Mouse (Mus musculus) heart, postnatal 0 days (tissue): ENCODE measurements around the gene Osmr. TPM values are rescaled to one million over a fixed set of nuclear protein-coding genes. Genes with fewer than 3 reads are reported as not detected.

Experiments
- ATAC-seq: fragments of 200-750 bp; cut with Nextera tagmentation; 2 replicates; pipeline ENCODE4 v1.8.0; 2017; ENCODE audit warnings: low read depth, moderate number of reproducible peaks, moderate library complexity; ENCODE audit not compliant: insufficient read depth
- DNase-seq: peaks from one replicate; pipeline ENCODE4 v3.0.0-alpha.2; 2016; ENCODE audit warnings: low spot score
- H3K27ac ChIP-seq: fragments of 300-500 bp; sonication (generic); 2 replicates; pipeline ENCODE4 v1.5.1; 2014; ENCODE audit warnings: low read depth, mild to moderate bottlenecking
- H3K27me3 ChIP-seq: fragments of 300-500 bp; sonication (generic); 2 replicates; pipeline ENCODE4 v1.6.1; 2014; ENCODE audit warnings: low read length, mixed read lengths; ENCODE audit not compliant: control insufficient read depth, insufficient read depth
- H3K36me3 ChIP-seq: fragments of 300-500 bp; sonication (generic); replicated peaks from 2 replicates; pipeline ENCODE4 v1.6.1; 2014; ENCODE audit warnings: low read length, mixed read lengths; ENCODE audit not compliant: control insufficient read depth, insufficient read depth
- H3K4me1 ChIP-seq: fragments of 300-500 bp; sonication (generic); 2 replicates; pipeline ENCODE4 v1.6.1; 2014; ENCODE audit warnings: antibody characterized with exemption; ENCODE audit not compliant: control insufficient read depth, insufficient read depth
- H3K4me2 ChIP-seq: fragments of 300-500 bp; sonication (generic); 2 replicates; pipeline ENCODE4 v1.6.1; 2014; ENCODE audit warnings: low read depth, mild to moderate bottlenecking, low read length, moderate library complexity
- H3K4me3 ChIP-seq: fragments of 300-500 bp; sonication (generic); 2 replicates; pipeline ENCODE4 v1.5.1; 2014; ENCODE audit warnings: low read depth, low read length
- H3K9ac ChIP-seq: fragments of 300-500 bp; sonication (generic); replicated peaks from 2 replicates; pipeline ENCODE4 v1.6.1; 2014; ENCODE audit warnings: low read depth, low read length, mixed read lengths
- H3K9me3 ChIP-seq: fragments of 300-500 bp; sonication (generic); replicated peaks from 2 replicates; pipeline ENCODE4 v1.6.1; 2016; ENCODE audit warnings: low read length; ENCODE audit not compliant: control insufficient read depth
- CTCF ChIP-seq: IDR thresholded peaks from 2 replicates; pipeline ENCODE4 v1.5.1; 2016; ENCODE audit warnings: antibody characterized with exemption, control low read depth, low read depth
- EP300 ChIP-seq: IDR thresholded peaks from 2 replicates; pipeline ENCODE4 v1.6.1; 2016; ENCODE audit warnings: antibody characterized with exemption, low read depth
- WGBS: fragments of 180-500 bp; shearing (Covaris S2); extraction: QIAGEN DNeasy Blood & Tissue Kit; methylation state at CpG from one replicate; pipeline ENCODE4 v1.1.7; 2014; 5-methylcytosine and 5-hydroxymethylcytosine counted together
- polyA plus RNA-seq: library from polyadenylated mRNA; unstranded; fragments of >200 nt; fragmentation: Nextera tagmentation; extraction: Ambion mirVana; gene quantifications from 2 replicates; pipeline ENCODE4 v1.2.1, GENCODE M21; 2015
- total RNA-seq: library from RNA; depleted of rRNA; stranded (reverse); fragments of >200 nt; gene quantifications from 2 replicates; pipeline ENCODE4 v1.2.3, GENCODE M21; 2014; ENCODE audit warnings: low replicate concordance

Gene Osmr
- total and polyA plus RNA-seq, 2 experiments from 2014 or later: 2.6 to 12.4 TPM

DNA sequence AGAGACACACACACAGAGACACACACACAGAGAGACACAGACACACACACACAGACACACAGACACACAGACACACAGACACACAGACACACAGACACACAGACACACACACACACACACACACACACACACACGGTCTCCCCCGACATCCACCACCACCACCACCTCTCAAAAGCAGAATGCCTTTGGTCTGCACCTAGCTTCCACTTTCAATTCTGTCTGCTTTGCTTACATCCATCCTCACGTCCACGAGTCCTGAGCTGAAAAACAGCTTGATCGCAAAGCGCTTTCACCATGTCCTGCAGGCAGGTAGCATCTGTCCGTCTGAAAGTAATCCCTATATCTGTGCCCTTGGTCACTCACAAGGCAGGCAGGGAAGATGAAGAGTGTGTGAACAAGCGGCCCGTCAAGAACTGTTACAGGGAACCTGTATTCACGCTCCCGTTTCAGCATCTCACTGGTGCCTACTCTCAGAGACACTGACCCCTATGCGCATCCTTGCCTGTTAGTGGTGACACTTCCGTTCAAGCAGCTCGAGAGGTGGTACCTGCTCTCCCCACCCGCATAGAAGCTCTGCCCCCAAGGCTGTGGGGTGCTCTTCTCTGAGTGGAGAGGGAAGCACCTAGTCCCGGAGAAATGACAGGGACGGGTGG lies 1.5 kb downstream of the Osmr start:
- peak overlapping the region; percentile 96 for H3K4me2 ChIP-seq
- DNase-seq (no peak), ATAC-seq (peak; percentile 17; the same call in 1 of the 2 replicates)
- H3K9me3 ChIP-seq: no peaks in the 10 kb centered on the region
- H3K36me3 ChIP-seq: no peaks in the 10 kb centered on the region
- H3K27me3 ChIP-seq: no peaks in the 10 kb centered on the region
- peak overlapping the region; percentile 73 for H3K27ac ChIP-seq
- WGBS: 17% methylated on average over 17 of the region's 17 CpGs
- peak overlapping the region; percentile 77 for H3K9ac ChIP-seq
- no peak for TF ChIP-seq CTCF
- no peak for TF ChIP-seq EP300
- H3K4me3 ChIP-seq: peak overlapping the region; percentile 76
- H3K4me1 ChIP-seq: peaks cover 12% of the 10 kb centered on the region; the same call in 1 of the 2 replicates

DNA sequence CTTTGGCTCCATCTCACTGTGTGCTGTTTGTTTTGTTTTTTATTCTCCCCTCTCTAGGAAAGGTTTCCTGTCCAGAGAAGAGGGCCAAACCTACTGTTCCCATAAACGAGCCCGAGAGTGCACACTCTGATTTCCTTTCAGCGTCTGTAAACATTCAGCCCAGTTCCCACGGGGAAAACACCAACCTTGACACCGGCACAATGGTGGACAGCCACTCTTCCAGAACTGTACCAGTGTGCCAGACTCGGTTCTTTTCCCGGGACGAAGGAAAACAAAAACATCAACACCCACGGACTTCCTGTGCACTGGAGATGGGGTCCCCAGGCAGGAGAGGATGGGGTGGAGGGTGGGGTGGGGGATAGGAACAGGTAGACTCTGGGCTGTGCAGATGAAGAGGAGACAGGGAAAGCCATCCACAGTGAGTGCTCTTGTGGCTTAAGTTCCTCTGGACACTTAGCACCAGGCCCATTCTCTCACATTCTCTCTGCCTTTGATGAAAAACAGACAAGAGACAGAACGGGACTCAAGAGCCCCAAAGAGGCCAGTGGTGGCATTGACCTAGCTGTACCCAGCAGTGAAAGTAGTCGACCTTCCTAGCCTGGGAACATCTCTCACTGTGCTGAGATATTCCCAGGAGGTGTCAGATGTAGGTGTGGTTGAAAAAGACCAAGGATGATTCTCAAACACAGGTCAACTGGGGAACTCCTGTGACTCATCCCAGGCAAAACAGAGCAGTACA lies 3.0 kb downstream of the Osmr start:
- H3K4me2 ChIP-seq: peak overlapping the region; percentile 35
- H3K27ac ChIP-seq: peak overlapping the region; percentile 25; the same call in 1 of the 2 replicates
- H3K9ac ChIP-seq: no peak overlapping the region
- H3K4me3 ChIP-seq: no peak overlapping the region
- WGBS: 42% methylated on average over 11 of the region's 11 CpGs
- ATAC-seq: no peak
- TF ChIP-seq EP300 (no peak), CTCF (no peak)
- peaks cover 12% of the 10 kb centered on the region; the same call in 1 of the 2 replicates for H3K4me1 ChIP-seq
- no peaks in the 10 kb centered on the region for H3K9me3 ChIP-seq
- no peaks in the 10 kb centered on the region for H3K27me3 ChIP-seq
- H3K36me3 ChIP-seq: no peaks in the 10 kb centered on the region
- no peak for DNase-seq

DNA sequence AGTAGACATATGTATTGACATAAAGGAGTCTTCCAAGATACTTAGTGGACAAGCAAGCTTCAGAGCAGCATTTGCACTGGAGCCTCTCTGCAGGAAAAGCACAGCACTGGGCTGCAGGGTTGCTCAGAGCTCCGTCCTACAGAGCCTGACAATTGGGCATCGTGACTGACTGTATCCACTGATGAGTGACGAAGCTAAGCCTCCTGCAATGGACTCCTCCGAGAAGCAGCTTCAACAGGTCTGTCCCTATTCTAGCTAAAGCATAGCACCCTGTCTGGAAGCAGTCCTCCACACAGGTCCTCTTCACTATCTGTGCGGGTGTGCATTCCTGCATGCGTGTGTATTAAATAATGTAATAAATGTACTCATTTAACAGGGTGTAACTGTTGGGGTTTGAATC lies 7.9 kb downstream of the Osmr start:
- TF ChIP-seq CTCF (no peak), EP300 (no peak)
- H3K36me3 ChIP-seq: no peaks in the 10 kb centered on the region
- no peak overlapping the region for H3K27ac ChIP-seq
- 66% methylated on average over 6 of the region's 6 CpGs for WGBS
- no peak overlapping the region for H3K4me3 ChIP-seq
- H3K9ac ChIP-seq: no peak overlapping the region
- no peak for DNase-seq
- peaks cover 20% of the 10 kb centered on the region for H3K4me1 ChIP-seq
- H3K27me3 ChIP-seq: no peaks in the 10 kb centered on the region
- H3K9me3 ChIP-seq: no peaks in the 10 kb centered on the region
- no peak overlapping the region for H3K4me2 ChIP-seq
- ATAC-seq: no peak

DNA sequence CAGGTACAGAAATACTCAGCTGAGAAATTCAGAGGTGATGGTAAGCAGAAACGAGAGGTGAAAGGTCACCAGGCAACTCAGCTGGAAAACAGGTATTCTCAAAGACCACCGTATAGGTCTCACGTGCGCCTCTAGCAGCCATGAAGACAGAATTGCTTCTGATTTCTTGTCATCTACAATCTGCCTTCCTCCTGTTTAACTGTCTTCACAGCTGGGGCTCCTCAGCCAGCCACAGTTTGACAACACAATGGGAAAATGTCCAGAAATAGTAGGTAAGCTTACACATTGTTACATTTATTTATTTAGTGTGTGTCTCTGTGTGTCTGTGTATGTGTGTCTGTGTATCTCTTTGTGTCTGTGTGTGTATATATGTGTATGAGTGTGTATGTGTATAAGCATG lies 12.6 kb downstream of the Osmr start:
- Histone ChIP-seq H3K27me3 (no peaks in the 10 kb centered on the region), H3K4me3 (peak overlapping the region; percentile 27), H3K9ac (peak overlapping the region; percentile 4; the same call in 1 of the 2 replicates), H3K4me1 (peaks cover 33% of the 10 kb centered on the region), H3K4me2 (peak overlapping the region; percentile 59), H3K36me3 (no peaks in the 10 kb centered on the region), H3K9me3 (no peaks in the 10 kb centered on the region), H3K27ac (peak overlapping the region; percentile 97)
- TF ChIP-seq CTCF (no peak), EP300 (no peak)
- DNase-seq (no peak), ATAC-seq (peak; percentile 1; the same call in 1 of the 2 replicates)
- WGBS: 43% methylated on average over 4 of the region's 4 CpGs

DNA sequence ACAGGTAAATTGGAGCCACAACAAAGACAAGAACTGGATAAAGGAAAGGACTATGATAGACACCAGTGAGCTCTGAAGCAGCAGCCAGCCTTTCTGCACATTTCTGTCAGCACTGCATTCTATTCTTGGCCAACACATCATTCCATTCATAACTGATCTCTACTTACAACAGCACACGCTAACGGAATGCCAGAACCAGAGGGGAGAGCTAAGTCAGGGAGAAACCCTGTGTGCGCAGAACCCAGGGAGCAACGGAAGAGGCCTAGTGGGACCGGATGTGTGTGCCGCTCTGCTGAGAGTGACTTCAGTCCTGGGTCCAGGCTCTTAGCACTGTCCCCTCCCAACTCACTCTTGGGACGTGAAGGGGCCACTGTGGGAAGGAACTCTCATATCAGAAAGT lies 13.2 kb downstream of the Osmr start:
- Histone ChIP-seq H3K9me3 (no peaks in the 10 kb centered on the region), H3K9ac (peak overlapping the region; percentile 4; the same call in 1 of the 2 replicates), H3K4me3 (peak overlapping the region; percentile 27), H3K27ac (peak overlapping the region; percentile 97), H3K4me1 (peaks cover 33% of the 10 kb centered on the region), H3K4me2 (peak overlapping the region; percentile 59), H3K36me3 (no peaks in the 10 kb centered on the region), H3K27me3 (no peaks in the 10 kb centered on the region)
- 17% methylated on average over 7 of the region's 7 CpGs for WGBS
- TF ChIP-seq CTCF (no peak), EP300 (no peak)
- peak; percentile 94 for ATAC-seq
- peak; percentile 93 for DNase-seq

DNA sequence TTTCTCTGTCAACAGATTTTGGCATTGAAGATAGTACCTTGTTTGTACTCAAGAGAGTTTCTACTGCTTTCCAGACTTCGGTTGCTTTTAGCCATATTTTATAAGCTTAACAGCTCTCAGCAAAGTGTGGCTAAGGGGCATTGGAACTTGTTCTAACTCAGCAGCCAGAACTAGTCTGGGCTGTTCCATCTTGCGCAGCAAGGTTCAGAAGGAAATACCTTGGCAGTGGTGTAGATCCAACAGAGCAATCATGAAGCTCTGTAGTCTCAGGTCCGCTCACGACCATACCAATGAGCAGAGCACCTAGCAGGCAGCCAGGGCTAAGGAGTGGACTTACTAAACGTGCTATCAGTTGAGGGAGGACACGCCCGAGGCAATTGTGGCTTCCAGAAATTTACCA lies 15.0 kb downstream of the Osmr start:
- Histone ChIP-seq H3K4me2 (no peak overlapping the region), H3K27ac (no peak overlapping the region), H3K4me1 (peaks cover 28% of the 10 kb centered on the region), H3K4me3 (no peak overlapping the region), H3K9me3 (no peaks in the 10 kb centered on the region), H3K9ac (no peak overlapping the region), H3K36me3 (no peaks in the 10 kb centered on the region), H3K27me3 (no peaks in the 10 kb centered on the region)
- ATAC-seq (no peak), DNase-seq (no peak)
- WGBS: 86% methylated on average over 7 of the region's 7 CpGs
- TF ChIP-seq EP300: no peak
- TF ChIP-seq CTCF: no peak
